Mouse (Mus musculus): ENCODE data around the gene Nxf1.
A peak's percentile ranks its signal among the peaks of the same experiment; 100 is the strongest.

The Nxf1 gene

DNA sequence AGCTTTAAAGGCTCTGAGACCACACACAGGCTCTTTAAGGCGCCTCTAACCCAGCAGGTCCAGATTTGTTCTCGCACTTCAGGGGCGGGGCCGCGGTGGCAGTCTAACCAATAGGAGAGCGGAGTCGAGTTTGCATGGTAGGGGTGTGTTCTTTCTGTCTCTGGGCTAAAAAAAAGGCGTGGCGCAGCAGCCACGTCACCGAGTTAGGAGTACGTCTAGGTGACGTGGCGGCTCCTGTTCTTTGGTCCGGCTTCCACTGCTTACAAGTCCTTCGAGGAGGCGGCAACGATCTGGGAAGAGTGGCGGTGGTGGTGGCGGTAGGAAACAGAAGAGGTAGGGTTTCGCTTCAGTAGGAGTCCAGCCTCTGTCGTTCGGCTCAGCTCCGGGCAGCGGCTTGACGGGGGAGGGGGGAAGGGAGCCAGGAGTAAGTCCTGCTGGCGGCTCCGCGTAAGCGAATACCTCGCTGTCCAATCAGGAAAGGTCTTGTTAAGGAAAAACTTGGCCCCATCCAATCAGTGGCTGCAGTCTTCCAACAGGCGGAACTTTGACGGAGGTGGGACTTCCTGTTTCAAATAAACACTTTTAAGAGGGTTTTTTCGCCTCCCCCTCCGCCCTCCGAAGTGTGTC lies 15.5 kb upstream of the Nxf1 start, which contains the start of gene Stx5a:
TSS of gene Stx5a (plus strand) at position 171 of the 627 bp plus-strand sequence.
- no peak for TF ChIP-seq GATA4 (IDR thresholded peaks at IDR 0.05; ENCODE audit: insufficient replicate concordance, low read length)

DNA sequence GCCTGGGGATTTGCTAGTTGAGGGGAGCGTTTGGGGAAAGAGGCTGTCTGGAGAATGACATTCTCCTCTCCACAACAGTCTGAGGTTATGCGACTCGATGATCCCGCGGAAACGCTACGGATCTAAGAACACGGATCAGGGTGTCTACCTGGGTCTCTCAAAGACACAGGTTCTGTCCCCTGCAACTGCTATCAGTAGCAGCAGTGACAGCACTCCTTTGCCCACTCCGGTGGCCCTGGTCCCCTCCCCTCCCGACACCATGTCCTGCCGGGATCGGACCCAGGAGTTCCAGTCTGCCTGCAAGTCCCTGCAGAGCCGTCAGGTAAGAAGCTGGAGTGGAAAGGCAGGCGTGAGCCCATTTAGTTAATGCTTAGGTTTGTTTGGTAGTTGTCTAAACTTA lies 14.7 kb upstream of the Nxf1 start:
- TF ChIP-seq GATA4 (IDR thresholded peaks at IDR 0.05; ENCODE audit: insufficient replicate concordance, low read length), result no peak

DNA sequence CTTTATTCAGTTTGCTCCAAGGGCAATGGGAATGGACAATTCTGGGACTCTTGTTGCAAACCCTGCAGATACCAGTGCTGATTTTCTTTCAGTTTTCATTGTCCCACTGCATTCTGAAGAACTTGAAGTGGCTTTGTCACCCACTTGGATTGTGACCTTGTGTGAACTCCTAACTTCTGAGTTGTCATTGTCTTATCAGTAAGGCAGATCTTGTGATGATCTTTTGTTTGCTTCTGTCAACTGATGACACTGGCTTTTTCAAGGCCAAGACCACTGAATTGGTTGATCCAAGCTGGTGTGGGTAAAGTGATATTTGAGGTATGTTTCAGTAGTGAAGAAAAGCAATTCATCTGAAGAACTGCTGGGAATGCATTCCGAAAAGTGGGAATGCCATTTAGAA lies 11.5 kb upstream of the Nxf1 start:
- no peak for TF ChIP-seq GATA4 (IDR thresholded peaks at IDR 0.05; ENCODE audit: insufficient replicate concordance, low read length)

DNA sequence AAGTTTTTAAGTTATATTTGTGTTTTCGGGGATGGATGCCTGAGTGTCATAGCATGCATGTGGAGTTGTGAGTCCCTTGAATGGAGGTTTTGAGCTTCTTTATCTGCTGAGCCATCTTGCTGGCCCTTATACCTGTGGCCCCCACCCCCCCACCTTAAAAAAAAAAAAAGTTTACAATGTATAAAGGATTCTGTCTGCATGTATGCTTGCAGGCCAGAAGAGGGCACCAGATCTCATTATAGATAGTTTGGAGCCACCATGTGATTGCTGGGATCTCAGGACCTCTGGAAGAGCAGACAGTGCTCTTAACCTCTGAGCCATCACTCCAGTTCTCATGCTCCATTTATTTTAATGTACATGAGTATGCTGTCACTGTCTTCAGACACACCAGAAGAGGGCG lies 9.5 kb upstream of the Nxf1 start:
- TF ChIP-seq GATA4 (IDR thresholded peaks at IDR 0.05; ENCODE audit: insufficient replicate concordance, low read length), result no peak

DNA sequence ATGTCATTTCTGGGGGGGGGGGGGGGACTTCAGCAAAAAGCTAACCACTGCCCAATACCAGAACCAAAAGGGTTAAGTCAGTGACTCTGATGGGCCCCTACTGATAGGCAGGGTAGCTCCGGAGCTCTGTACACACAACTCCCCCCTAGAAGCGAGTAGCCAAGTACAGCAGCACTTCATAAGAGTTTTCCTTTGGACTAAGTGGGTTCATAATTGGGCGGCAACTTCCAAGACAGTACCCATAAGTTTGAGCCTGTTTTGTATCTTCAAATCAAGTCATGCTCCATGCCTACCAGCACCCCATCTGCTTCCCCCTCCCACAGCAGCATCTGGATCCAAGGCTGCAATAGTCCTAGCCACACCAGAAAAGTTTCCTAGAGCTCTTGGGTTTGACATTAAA lies 1.2 kb upstream of the Nxf1 start:
- TF ChIP-seq GATA4 (IDR thresholded peaks at IDR 0.05; ENCODE audit: insufficient replicate concordance, low read length), result no peak

DNA sequence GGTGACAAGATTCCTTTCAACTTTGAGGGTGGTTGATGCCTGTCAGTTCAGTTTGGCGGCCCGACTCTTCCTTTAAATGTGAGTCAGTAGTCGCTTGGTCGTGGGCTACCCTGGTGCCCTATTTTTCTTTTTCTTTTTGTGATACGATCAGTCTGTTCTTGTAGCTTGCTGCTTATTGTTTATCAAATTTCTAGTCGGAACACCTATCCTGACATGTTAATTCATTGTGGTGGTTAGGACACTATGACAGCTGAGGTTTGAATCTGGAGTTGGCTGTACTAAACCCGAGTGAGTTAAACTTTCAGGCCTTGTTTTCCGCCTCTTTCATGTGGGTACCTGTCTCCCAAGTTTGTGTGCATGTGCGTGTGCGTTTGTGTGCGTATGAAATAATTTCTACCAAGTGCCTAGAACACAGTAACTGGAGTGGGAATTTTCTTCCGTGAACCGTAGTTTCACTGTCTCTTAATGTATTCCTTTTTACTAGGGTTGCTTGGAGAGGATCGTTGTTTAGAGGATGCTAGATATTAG lies 662 bp downstream of the Nxf1 start:
- TF ChIP-seq GATA4 (IDR thresholded peaks at IDR 0.05; ENCODE audit: insufficient replicate concordance, low read length), result no peak

DNA sequence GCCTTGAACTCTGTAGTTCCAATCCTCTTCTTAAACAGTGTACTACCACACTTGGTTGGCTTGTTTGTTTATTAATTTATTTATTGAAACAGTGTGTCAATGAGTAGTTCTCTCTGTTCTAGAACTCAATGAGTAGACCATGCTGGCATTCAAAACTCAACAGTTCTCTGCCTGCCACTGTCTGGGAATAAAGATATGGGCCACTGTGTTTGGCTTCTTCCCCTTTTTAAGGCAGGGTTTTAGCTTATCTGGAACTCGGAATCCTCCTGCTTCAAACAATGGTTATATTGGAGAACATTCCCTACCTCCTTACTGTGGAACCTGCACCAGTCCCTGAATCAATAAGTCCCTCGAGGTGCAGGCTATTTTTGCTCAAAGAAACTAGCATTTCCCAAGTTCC lies 2.0 kb downstream of the Nxf1 start:
- TF ChIP-seq GATA4 (IDR thresholded peaks at IDR 0.05; ENCODE audit: insufficient replicate concordance, low read length), result no peak

DNA sequence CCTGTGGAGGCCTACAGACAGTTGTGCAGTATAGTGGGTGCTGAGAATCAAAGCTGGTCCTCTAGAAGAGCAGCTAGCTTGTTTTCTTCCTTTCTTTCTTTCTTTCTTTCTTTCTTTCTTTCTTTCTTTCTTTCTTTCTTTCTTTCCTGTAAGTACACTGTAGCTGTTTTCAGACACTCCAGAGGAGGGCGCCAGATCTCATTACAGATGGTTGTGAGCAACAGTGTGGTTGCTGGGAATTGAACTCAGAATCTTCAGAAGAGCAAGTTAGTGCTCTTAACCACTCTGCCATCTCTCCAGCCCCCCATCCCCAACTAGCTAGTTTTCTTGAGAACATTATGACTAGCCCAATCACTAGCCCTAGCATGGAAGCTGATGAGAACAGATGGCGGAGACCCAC lies 3.9 kb downstream of the Nxf1 start:
- TF ChIP-seq GATA4 (IDR thresholded peaks at IDR 0.05; ENCODE audit: insufficient replicate concordance, low read length), result no peak

DNA sequence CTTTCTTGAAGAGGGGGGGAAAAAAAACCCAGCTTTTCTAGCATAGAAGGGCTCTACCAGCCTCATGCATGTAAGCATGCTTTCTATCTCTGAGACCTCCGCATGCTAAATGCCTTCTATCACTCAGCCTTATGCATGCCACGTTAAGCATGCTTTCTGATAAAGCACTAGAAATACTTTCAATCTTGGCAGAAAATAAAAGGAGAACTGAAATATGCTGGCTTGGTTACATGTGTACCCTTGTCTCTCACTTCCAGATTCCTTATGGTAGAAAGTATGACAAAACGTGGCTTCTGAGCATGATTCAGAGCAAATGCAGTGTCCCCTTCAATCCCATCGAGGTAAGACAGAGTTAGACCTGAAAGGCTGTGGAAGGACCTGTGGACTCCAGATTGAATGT lies 6.4 kb downstream of the Nxf1 start:
- no peak for TF ChIP-seq GATA4 (IDR thresholded peaks at IDR 0.05; ENCODE audit: insufficient replicate concordance, low read length)

DNA sequence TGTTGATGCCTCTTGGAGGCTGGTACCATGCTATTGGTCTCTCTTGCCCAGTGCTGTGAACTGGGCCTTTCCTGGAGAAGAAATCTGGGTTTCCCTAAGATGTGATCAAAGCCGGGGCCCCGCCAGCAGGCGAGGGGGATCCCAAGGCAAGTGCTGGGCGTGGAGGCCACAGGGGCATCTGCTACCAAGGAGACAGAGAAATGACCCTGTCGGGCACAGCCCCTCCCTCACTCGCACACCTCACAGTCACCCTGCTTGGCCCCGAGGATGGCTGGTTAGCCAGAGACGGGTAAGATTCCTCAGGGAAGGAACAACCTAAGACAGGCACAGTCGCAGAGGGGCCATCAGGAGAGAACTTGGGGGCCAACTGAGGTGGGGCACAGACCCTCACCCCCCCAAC lies 8.7 kb downstream of the Nxf1 start:
- no peak for TF ChIP-seq GATA4 (IDR thresholded peaks at IDR 0.05; ENCODE audit: insufficient replicate concordance, low read length)

DNA sequence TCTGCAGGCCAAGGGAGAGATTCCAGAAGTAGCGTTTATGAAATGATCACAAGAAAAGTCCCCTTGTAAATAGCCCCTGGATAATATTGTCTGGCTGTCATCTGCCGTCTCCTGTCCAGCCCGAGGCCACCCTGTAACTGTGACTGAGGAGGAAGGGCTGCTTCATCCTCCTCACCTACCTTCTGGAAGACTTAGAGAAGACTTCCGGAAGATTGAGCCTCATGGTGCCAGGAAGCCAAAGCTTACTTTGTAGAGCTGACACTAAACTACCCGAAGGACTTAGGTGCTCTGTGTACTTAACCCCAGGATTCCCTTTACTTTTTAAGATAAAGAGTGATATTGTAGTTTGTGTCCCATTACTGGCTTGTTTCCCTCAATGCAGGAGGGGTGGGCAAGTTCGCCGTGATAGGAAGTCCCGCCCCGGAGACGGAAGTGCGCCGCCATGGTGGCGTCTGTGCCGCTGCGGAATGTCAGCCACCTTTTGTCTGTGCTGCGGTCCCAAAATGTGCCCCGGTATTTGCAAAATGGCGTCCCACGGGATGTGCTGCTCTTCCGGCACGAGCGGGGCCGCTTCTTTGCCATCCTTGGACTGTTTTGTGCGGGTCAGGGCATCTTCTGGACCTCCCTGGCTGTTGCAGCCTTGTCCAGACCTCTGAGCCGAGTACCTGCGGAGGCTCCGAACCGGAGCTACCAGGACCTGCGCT lies 13.8 kb downstream of the Nxf1 start, which contains the start of gene Tmem223:
TSS of gene Tmem223 (plus strand) at position 430 of the 704 bp plus-strand sequence.
- TF ChIP-seq GATA4 (IDR thresholded peaks at IDR 0.05; ENCODE audit: insufficient replicate concordance, low read length), result no peak

DNA sequence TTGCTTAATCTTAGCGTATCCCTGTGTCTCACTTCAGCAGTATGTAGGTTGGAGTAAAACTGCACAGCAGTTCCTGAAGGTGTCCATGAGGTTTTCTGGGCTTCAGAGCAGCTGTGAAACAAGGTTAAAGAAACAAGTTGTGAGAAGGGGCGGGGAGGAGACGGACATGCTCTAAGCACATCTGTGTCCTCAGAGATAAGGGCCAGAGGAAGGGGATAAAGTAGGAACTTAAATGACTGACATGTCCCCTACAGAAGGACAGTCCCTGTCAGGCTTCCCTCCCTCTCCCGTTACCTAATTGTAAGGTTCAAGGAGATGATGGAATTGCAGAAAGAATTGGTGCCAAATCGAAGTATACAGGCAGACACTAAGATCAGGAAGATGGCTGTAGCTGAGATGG lies 16.1 kb downstream of the Nxf1 start:
- no peak for TF ChIP-seq GATA4 (IDR thresholded peaks at IDR 0.05; ENCODE audit: insufficient replicate concordance, low read length)

DNA sequence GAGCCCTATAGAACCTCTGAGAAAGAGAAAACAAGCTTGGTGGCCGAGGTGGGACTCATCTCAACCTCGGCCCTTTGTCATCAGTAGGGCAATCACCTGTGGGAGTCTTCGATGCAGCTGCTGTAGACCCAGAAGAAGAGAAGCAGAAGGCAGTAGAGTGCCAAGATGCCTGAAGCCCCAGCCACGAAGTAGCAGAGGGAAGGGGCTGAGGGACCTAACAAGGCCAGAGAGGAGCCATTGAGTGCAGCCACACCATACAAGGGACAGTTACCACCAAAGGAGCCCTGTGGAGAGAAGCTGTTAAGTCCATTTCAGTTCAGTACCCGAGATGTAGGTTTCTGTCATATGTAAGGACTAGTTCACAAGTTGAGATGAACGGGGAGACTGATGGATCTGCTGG lies 16.5 kb downstream of the Nxf1 start:
- no peak for TF ChIP-seq GATA4 (IDR thresholded peaks at IDR 0.05; ENCODE audit: insufficient replicate concordance, low read length)

DNA sequence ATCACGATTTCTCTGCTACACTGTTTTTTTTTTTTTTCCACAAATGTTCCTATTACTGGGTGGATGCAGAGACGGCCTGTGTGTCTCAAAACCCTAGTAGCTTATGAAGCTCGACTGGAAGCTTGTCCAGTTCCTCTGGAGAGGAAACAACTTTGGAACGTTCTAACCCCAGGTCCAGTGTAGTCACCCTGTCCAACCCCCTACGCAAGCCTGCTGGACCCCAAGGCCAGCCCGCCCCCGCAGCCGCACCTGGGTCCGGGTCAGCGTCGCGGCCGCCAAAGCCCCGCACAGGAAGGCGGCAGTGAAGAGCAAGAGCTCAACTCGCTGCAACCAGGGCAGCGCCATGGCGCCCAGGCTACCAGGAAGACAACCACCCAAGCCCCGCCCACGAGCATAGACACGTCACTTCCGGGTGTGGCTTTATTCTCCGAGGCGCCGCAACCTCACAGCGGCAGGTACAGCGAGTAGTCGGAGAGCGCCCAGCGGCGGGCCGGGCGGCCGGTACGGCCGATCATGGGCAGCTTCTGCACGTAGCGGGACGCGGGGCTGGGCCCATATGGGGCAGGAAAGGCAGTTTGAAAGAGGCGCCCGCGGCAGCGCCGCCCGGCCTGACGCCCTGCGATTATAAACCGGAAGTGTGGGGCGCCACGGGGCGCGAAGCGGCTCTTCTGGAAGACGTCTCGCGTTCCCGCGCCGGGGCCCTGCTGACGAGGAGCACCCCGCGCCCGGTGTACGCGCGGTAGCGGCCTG lies 17.4 kb downstream of the Nxf1 start, which contains the start of gene Tmem179b:
TSS of gene Tmem179b (minus strand) at position 382 of the 750 bp plus-strand sequence.
- peak; percentile 64; the same call in 1 of the 2 replicates for TF ChIP-seq GATA4 (IDR thresholded peaks at IDR 0.05; ENCODE audit: insufficient replicate concordance, low read length)

DNA sequence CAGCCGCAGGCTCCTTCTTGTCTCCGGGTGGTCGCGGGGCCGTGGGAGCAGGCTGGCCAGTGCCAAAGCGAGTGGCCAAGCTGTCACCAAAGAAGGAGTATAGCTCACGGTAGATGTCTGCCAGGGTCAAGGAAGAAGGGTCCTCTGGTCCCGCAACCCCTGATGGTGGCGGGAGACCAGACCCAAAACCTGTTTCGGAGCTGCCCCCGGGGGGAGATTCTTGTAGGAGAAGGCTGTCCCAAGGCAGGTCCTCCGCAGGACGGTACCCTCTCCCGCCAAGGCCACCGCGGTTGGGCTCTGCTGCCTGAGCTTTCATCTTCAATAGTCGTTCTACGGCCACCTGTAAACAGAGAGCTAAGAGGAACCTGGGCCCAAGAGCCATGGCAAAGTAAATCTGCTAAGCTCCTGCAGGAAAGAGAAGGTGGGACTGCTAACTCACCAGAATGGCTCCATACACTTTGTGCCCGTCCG lies 18.1 kb downstream of the Nxf1 start:
- no peak for TF ChIP-seq GATA4 (IDR thresholded peaks at IDR 0.05; ENCODE audit: insufficient replicate concordance, low read length)
